Mouse (Mus musculus): ENCODE data around the gene Mrto4.

GRCm38 (mm10) chr4:139335507-139335906, 16.9 kb downstream of the Mrto4 start:
- no peak for TF ChIP-seq CTCF (IDR thresholded peaks at IDR 0.05; ENCODE audit: low read depth)
- peak; percentile 86 for TF ChIP-seq EP300 (IDR thresholded peaks at IDR 0.05; ENCODE audit: low read depth)

All from liver, embryonic 14.5 days (tissue).